Mouse (Mus musculus) thymus, adult 2 months (tissue): Measurements from ENCODE around the gene Mdfi. TPM values are rescaled to one million over a fixed set of nuclear protein-coding genes. Genes with fewer than 3 reads are reported as not detected.

Source experiments
- DNase-seq: peaks from one replicate; pipeline ENCODE4 v3.0.0; 2021
- H3K27ac ChIP-seq: fragments of 200-500 bp; 2 replicates; pipeline ENCODE4 v1.5.1; 2012; ENCODE audit warnings: low read length, control low read depth; ENCODE audit not compliant: control insufficient read depth, insufficient read depth
- H3K27me3 ChIP-seq: fragments of 200-500 bp; 2 replicates; pipeline ENCODE4 v1.6.1; 2012; ENCODE audit warnings: mild to moderate bottlenecking, low read length, moderate library complexity, mixed read lengths; ENCODE audit not compliant: control insufficient read depth, insufficient read depth
- H3K36me3 ChIP-seq: fragments of 200-500 bp; 2 replicates; pipeline ENCODE4 v1.6.1; 2012; ENCODE audit warnings: mild to moderate bottlenecking, low read length, moderate library complexity; ENCODE audit not compliant: control insufficient read depth, insufficient read depth
- H3K4me1 ChIP-seq: fragments of 200-500 bp; replicated peaks from 2 replicates; pipeline ENCODE4 v1.6.1; 2012; ENCODE audit warnings: low read length; ENCODE audit not compliant: control insufficient read depth, insufficient read depth
- H3K4me3 ChIP-seq: fragments of 200-500 bp; 2 replicates; pipeline ENCODE4 v1.5.1; 2012; ENCODE audit warnings: mild to moderate bottlenecking, low read length, control low read depth, moderate library complexity; ENCODE audit not compliant: control insufficient read depth, insufficient read depth
- CTCF ChIP-seq: fragments of 200-500 bp; IDR thresholded peaks from 2 replicates; pipeline ENCODE4 v1.5.1; 2012; ENCODE audit warnings: mild to moderate bottlenecking, control low read depth, low read length, moderate library complexity, borderline replicate concordance; ENCODE audit not compliant: control insufficient read depth, poor library complexity, insufficient read depth; ENCODE audit errors: extremely low read depth
- POLR2A ChIP-seq: fragments of 200-500 bp; IDR thresholded peaks from 2 replicates; pipeline ENCODE4 v1.6.1; 2012; ENCODE audit warnings: mild to moderate bottlenecking, low read length, control low read depth, moderate library complexity; ENCODE audit not compliant: control insufficient read depth, poor library complexity, insufficient read depth; ENCODE audit errors: extremely low read depth
- WGBS: fragments of 180-500 bp; shearing (Covaris S2); methylation state at CpG from one replicate; pipeline ENCODE4 v1.1.7; 2018; 5-methylcytosine and 5-hydroxymethylcytosine counted together
- polyA plus RNA-seq: library from polyadenylated mRNA; depleted of rRNA; stranded (reverse); fragments of >200 nt; gene quantifications from 2 replicates; pipeline ENCODE4 v1.2.3, GENCODE M21; 2012

Gene Mdfi
- polyA plus RNA-seq, 1 experiment: 18.9 TPM

GRCm38 (mm10) chr17:47805047-47805835 lies 29.2 kb downstream of the Mdfi start:
- Histone ChIP-seq H3K4me3 (no peak overlapping the region), H3K36me3 (no peaks in the 10 kb centered on the region), H3K4me1 (peaks cover 5% of the 10 kb centered on the region; the same call in 1 of the 2 replicates), H3K27ac (no peak overlapping the region), H3K27me3 (no peaks in the 10 kb centered on the region)
- TF ChIP-seq POLR2A (no peak), CTCF (no peak)
- WGBS: 90% methylated on average over 13 of the region's 13 CpGs
- DNase-seq: no peak

- Histone ChIP-seq H3K4me1 (peaks cover 5% of the 10 kb centered on the region; the same call in 1 of the 2 replicates), H3K27me3 (no peaks in the 10 kb centered on the region), H3K36me3 (no peaks in the 10 kb centered on the region), H3K4me3 (no peak overlapping the region), H3K27ac (no peak overlapping the region)
- 96% methylated on average over 4 of the region's 4 CpGs for WGBS
- TF ChIP-seq CTCF (no peak), POLR2A (no peak)
- DNase-seq: no peak
Measured at GRCm38 (mm10) chr17:47803662-47804061, 30.8 kb downstream of the Mdfi start.

- WGBS: 8% methylated on average over 8 of the region's 8 CpGs
- Histone ChIP-seq H3K27me3 (no peaks in the 10 kb centered on the region), H3K27ac (no peak overlapping the region), H3K4me3 (no peak overlapping the region), H3K36me3 (no peaks in the 10 kb centered on the region), H3K4me1 (peaks cover 5% of the 10 kb centered on the region; the same call in 1 of the 2 replicates)
- TF ChIP-seq CTCF (no peak), POLR2A (no peak)
- DNase-seq: no peak
Measured at GRCm38 (mm10) chr17:47802806-47803205, 31.7 kb downstream of the Mdfi start.

- H3K4me1 ChIP-seq: no peaks in the 10 kb centered on the region
- no peaks in the 10 kb centered on the region for H3K36me3 ChIP-seq
- no peak for DNase-seq
- TF ChIP-seq POLR2A (no peak), CTCF (no peak)
- no peak overlapping the region for H3K27ac ChIP-seq
- no peak overlapping the region for H3K4me3 ChIP-seq
- 92% methylated on average over 9 of the region's 9 CpGs for WGBS
- H3K27me3 ChIP-seq: no peaks in the 10 kb centered on the region
Measured at GRCm38 (mm10) chr17:47797383-47797782, 37.1 kb downstream of the Mdfi start.

DNA sequence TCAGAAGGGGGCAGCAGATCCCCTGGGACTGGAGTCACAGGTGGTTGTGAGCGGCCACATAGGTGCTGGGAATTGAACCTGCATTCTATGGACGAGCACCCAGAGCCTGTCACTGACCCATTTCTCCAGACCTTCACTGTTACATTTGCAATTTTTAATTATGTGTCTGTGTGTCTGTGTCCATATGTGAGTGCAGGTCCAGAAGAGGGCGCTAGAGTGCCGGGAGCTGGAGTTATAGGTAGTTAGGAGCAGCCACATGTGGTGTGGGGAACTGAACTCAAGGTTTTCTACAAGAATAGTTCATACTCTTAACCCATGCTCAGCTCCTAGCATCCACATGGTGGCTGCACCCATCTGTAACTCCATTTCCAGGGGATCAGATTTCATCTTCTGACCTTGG lies 37.5 kb downstream of the Mdfi start:
- Histone ChIP-seq H3K4me1 (no peaks in the 10 kb centered on the region), H3K27ac (no peak overlapping the region), H3K27me3 (no peaks in the 10 kb centered on the region), H3K4me3 (no peak overlapping the region), H3K36me3 (no peaks in the 10 kb centered on the region)
- 76% methylated on average over 4 of the region's 4 CpGs for WGBS
- peak; percentile 13 for DNase-seq
- TF ChIP-seq POLR2A (no peak), CTCF (0 out of 2 replicates have a peak, but pooled peaks have one; percentile 20)

DNA sequence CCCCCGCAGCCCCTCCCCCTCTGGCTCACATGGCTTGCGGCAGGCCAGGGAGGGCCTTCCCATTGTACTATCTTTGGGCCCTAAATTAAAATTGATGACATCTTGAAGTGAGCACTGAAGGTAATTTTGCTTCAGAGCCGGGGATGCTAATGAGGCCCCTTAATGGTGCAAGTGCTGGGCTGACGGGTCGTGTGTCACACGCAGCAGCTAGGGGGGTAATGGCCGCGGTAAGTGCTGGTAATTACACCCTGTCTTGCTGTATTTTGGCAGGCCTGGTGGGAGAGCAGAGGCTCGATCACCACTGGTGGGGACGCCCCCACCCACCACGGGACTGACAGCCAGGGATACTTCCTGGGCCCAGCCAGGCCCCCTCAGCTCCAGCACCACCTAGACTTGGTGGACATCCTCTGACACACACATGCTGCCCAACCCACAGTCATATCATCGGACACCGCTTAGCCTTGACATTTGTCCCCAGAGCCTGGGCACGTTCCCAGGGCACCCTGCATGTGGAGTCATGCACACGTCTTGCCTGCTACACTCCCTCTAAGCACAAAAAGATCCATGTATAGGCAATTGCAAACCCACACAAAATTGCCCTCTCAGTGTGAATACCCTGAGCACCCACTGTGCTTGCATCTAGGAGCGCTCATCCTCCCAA lies 38.2 kb downstream of the Mdfi start:
- 91% methylated on average over 16 of the region's 16 CpGs for WGBS
- TF ChIP-seq CTCF (no peak), POLR2A (no peak)
- Histone ChIP-seq H3K27me3 (no peaks in the 10 kb centered on the region), H3K27ac (no peak overlapping the region), H3K4me3 (no peak overlapping the region), H3K36me3 (no peaks in the 10 kb centered on the region), H3K4me1 (no peaks in the 10 kb centered on the region)
- no peak for DNase-seq
